Comparison of ENCODE assay signal across 29 mouse cellular contexts in genomic region chr13:45559258-45559657, GRCm38 (mm10).
"Had no signal": no experiment of that assay in that cellular context is flagged by ENCODE, and none has a peak within 500 bp of the region (broad histone marks: within the 10 kb centered on the region; RNA-seq: fewer than 3 reads in every experiment).

No protein-coding gene starts in this region.

- DNase-seq: left cerebral cortex, postnatal 4 days; liver; liver, embryonic 13.5 days; liver, postnatal 0 days; lung, adult 18-20 months; lung, adult 2 months; lung, embryonic 14.5 days; lung, postnatal 10 days; lung, postnatal 14 days; lung, postnatal 36 days; lung, postnatal 4 days; midbrain, embryonic 14.5 days had no signal

- H3K27ac ChIP-seq: limb, embryonic 10.5 days; limb, embryonic 12.5 days; limb, embryonic 13.5 days; limb, embryonic 15.5 days; liver, embryonic 14.5 days; liver, embryonic 15.5 days; lung, embryonic 15.5 days; macrophage; midbrain, embryonic 12.5 days; midbrain, embryonic 13.5 days; midbrain, embryonic 15.5 days; neural tube, embryonic 12.5 days had no signal

- H3K4me3 ChIP-seq: limb, embryonic 10.5 days; limb, embryonic 12.5 days; limb, embryonic 13.5 days; limb, embryonic 15.5 days; liver, embryonic 12.5 days; liver, embryonic 13.5 days; liver, embryonic 15.5 days; lung, embryonic 15.5 days; megakaryocyte, embryonic 14.5 days; midbrain, embryonic 12.5 days; midbrain, embryonic 13.5 days; midbrain, embryonic 15.5 days; myocyte; neural tube, embryonic 12.5 days had no signal

- H3K27me3 ChIP-seq: limb, embryonic 12.5 days; limb, embryonic 13.5 days; limb, embryonic 15.5 days; liver, embryonic 12.5 days; liver, embryonic 13.5 days; liver, embryonic 15.5 days; lung, embryonic 15.5 days; megakaryocyte, embryonic 14.5 days; midbrain, embryonic 12.5 days; midbrain, embryonic 13.5 days; midbrain, embryonic 15.5 days; neural tube, embryonic 12.5 days had no signal

- H3K4me2 ChIP-seq: limb, embryonic 12.5 days; limb, embryonic 13.5 days; limb, embryonic 15.5 days; liver, embryonic 11.5 days; liver, embryonic 12.5 days; liver, embryonic 13.5 days; liver, embryonic 15.5 days; lung, embryonic 14.5 days; lung, embryonic 15.5 days; midbrain, embryonic 12.5 days; midbrain, embryonic 13.5 days; midbrain, embryonic 15.5 days; neural tube, embryonic 12.5 days had no signal

- H3K9me3 ChIP-seq: limb, embryonic 10.5 days; limb, embryonic 12.5 days; limb, embryonic 13.5 days; limb, embryonic 15.5 days; liver, embryonic 12.5 days; liver, embryonic 13.5 days; liver, embryonic 15.5 days; lung, embryonic 15.5 days; megakaryocyte, embryonic 14.5 days; midbrain, embryonic 12.5 days; midbrain, embryonic 13.5 days; midbrain, embryonic 15.5 days; neural tube, embryonic 12.5 days had no signal

- H3K36me3 ChIP-seq: limb, embryonic 10.5 days; limb, embryonic 12.5 days; limb, embryonic 13.5 days; limb, embryonic 15.5 days; liver, embryonic 12.5 days; liver, embryonic 13.5 days; liver, embryonic 15.5 days; lung, embryonic 15.5 days; midbrain, embryonic 12.5 days; neural tube, embryonic 12.5 days had no signal

- H3K4me1 ChIP-seq: limb, embryonic 10.5 days; limb, embryonic 12.5 days; limb, embryonic 13.5 days; limb, embryonic 15.5 days; midbrain, embryonic 15.5 days; neural tube, embryonic 12.5 days had no signal

- ATAC-seq: liver, embryonic 12.5 days; liver, postnatal 0 days; midbrain, embryonic 13.5 days; midbrain, embryonic 15.5 days; midbrain, embryonic 16.5 days had no signal

- H3K9ac ChIP-seq: limb, embryonic 12.5 days; limb, embryonic 13.5 days; limb, embryonic 15.5 days; liver, embryonic 12.5 days; liver, embryonic 13.5 days; liver, embryonic 14.5 days; liver, embryonic 15.5 days; liver, postnatal 0 days; lung, embryonic 14.5 days; lung, embryonic 15.5 days; midbrain, embryonic 12.5 days; midbrain, embryonic 13.5 days; midbrain, embryonic 15.5 days; neural tube, embryonic 12.5 days had no signal
